Mouse (Mus musculus): ENCODE results near the gene Nup107.
A peak's percentile ranks its signal among the peaks of the same experiment; 100 is the strongest.

The Nup107 gene

DNA sequence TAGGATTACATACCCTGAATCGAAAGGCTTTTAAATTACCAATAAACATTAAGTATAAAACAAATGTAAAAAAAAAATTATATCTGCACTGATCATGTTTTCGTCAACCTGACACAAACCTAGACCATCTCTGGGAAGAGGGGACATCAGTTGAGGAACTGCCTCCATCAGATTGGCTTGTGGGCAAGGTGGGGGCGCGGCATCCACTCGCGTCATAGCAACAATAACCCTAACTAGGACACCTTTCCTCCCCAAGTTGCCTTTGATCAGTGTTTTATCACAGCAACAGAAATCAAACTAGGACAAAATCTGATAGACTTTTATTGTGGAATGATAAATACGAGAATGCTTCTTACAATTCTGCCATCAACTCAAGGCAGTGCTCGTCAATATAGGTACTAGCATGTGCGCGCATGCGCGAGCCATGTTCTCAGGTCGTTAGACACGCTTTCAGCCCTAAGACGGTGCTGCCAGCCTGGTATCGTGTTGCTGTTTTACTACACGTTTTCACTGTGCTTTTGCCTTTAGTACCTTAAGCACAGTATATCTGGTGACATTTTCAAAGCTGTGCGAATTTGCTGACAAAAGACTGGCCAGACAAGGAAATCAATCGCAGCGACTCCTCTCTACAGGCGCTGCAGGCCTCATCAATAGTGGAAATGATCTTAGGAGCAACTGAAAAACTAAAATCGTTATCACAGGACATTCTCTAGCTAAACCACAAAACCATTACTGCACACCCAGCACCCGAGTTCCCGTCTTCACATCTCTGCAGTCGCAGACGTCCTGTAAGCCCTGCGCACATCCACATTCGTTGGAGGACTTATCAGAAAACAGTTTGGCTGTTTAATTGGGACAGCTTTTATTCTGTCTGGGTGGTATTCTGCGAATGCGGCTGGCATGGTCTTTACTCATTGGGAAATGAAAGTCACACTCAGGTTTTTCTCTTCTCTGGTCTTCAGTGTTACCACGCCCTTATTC, 11.7 kb upstream of the Nup107 start:
- peak; percentile 57 for DNase-seq (ENCODE audit: low read depth, low spot score)

DNA sequence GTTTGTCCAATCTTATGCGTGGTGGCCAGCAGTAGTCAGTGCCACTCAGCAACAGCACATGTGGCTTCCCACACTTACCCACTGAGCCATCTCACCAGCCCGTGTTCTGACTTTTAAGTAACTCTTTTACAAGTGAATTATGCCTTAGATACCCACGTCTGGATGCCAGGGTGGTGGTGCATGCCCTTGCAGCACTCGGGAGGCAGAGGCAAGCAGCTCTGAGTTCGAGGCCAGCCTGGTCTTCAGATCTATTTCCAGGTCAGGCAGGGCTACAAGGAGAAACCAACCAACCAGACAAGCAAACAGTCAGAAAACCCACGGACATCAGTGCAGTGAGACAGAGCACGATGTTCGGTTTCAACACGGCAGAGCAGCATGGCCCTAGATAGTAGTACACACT, 9.4 kb upstream of the Nup107 start:
- DNase-seq (ENCODE audit: low read depth, low spot score), result no peak

DNA sequence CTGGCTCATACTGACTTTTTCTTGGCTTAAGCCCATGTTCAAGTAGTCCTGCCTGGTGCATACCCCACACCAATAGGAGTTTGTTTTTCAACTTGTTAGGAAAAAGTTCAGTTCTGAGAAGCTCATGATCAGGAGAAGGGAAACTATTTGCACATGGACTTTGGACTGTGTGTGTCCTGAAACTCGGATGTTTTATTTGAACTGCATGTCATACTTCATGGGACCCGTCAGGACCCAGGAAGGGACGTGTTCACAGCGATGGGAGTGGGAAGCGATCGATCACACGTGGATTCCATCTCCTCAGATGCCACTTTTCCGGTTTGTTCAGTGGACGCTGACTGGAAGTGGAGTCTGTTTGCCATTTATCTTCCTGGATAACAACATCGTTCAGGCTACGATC, 7.3 kb upstream of the Nup107 start:
- no peak for DNase-seq (ENCODE audit: low read depth, low spot score)

DNA sequence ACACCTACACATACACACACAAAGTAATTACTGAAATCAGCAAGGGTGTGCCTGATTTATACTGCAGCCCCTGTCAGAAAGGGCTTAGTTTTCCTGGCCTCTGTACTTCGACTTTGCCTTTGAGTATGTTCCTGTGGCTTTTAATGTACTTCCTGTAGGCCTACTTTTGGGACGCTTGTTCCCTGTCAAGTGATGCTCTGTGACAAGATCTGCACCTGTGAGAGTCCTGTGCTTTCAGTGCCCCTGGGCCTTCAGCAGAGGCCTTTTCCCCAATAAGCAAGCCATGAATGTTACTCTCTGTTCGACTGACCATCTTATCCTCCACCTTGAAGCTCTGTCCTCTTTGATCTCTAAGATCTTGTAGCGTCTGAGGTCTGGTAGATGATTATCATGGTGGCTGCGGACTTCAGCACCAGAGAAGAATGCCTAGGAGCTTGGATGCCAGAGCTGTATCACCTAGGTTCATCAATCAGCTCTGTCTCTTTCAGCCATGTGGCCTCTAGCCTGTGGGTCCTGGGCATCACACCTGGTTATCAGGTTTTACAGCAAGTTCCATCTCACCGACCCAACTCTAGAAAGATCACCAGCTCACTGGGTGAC, 6.0 kb upstream of the Nup107 start:
- no peak for DNase-seq (ENCODE audit: low read depth, low spot score)

DNA sequence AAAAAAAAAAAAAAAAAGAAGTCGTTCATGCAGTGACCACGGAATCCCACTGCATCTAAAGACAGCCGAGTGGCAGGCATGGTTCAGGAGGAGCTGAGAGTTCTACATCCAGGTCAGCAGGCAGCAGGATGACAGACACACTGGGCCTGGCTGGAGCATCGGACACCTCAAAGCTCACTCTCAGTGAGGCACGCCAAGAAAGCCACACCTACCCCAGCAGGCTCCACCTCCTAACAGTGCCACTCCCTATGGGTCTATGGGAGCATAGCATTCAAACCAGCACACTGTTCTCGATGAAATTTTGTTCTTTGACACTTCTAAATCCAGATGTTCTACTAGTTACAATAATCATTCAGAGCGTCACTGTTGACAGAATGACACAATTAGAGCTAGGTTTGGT, 5.2 kb upstream of the Nup107 start:
- DNase-seq (ENCODE audit: low read depth, low spot score), result no peak

DNA sequence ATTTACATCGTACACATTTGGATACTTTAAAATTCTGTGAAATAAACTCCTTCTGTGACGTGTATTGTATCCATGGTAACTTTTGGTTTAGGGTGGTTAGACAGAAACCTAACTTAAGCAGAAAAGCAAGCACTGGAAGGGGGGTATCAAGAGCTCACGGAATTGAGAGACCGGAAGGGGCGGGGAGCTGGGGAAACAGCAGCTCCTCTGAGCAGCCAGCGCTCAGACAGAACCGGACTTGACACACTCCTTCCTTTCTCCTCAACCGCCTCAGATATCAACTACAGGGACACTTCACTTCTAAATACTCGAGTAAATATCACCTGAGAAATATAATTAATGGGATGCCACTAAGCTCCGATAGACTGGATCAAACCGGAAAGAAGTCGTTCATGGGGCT, 4.6 kb upstream of the Nup107 start:
- DNase-seq (ENCODE audit: low read depth, low spot score), result no peak

DNA sequence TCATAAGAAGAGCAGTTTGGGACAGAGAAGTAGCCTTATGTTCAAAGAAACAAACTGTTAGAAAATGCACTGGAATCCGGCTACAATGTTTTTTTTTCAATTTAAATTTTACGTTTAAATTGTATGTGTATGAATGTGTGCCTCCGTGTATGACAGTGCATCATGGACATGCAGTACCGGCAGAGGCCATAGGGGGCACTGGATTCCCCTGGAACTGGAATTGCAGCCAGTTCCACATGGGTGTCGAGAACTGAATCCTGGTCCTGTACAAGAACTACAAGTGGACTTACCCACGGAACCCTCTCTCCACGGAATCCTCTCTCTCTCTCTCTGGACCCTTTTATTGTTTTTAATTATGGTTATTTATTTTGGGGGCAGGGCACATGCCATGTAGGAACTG, 3.7 kb upstream of the Nup107 start:
- DNase-seq (ENCODE audit: low read depth, low spot score), result peak; percentile 63

DNA sequence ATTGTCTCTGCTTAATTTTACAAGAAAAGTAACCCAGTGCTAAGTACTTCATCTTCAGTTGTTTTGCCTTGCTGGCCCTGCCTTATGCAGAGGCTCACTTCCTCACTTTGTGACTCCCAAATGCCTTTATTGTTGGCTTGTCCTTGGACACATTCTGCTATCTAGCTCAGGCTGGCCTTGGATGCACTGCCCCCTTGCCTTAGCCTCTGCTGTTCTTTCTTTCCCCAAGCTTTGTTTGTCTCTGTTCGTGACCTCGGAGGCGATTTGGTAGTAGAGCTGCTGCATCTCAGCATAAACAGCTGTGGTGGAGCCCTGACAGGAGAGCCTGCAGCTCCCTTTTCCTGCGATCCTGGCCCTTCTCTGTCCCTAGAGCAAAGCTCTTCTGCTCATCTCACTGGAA, 2.7 kb upstream of the Nup107 start:
- DNase-seq (ENCODE audit: low read depth, low spot score), result no peak

DNA sequence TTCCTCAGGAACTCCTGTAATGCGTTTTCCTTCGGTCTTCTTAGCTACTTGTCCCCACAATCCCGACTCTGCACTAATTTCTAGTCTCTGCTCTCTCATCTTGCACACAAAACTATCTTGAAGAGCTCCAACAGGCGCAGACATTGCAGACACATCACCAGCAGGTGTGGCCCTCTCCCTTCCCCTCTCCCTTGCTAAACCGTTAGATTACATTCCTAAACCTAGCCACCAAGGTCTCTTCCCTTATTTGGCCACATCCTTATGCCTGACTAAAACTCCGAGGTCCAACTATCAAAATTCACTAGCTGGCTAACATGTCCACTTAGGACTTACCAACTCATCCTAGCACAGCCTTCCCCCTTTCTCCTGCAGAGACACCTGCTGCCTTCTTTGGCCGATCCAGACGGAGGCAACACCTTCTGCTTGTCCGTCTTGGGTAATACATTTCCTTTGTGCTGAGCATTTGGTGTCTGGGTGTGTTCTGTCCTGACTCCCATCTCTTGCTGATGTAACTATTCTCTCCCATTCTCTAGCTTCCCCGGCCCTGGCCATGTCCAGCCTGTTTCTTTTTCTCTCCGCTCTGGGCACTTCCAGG, 1.0 kb upstream of the Nup107 start:
- DNase-seq (ENCODE audit: low read depth, low spot score), result no peak

DNA sequence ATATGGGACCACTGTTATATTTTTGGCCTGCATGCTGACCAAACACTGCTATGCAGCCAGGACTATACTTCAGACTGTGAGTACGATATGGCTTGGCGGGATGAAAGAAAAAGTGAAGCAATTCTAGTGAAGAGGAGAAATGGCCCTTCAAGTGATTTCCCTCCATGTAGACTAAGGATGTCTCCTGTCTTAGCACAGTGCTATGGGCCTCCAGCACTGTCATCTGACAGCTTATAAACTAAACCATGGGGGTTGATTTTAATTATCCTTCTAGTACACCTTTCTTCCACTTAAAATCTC, 1.4 kb downstream of the Nup107 start:
- DNase-seq (ENCODE audit: low read depth, low spot score), result no peak

DNA sequence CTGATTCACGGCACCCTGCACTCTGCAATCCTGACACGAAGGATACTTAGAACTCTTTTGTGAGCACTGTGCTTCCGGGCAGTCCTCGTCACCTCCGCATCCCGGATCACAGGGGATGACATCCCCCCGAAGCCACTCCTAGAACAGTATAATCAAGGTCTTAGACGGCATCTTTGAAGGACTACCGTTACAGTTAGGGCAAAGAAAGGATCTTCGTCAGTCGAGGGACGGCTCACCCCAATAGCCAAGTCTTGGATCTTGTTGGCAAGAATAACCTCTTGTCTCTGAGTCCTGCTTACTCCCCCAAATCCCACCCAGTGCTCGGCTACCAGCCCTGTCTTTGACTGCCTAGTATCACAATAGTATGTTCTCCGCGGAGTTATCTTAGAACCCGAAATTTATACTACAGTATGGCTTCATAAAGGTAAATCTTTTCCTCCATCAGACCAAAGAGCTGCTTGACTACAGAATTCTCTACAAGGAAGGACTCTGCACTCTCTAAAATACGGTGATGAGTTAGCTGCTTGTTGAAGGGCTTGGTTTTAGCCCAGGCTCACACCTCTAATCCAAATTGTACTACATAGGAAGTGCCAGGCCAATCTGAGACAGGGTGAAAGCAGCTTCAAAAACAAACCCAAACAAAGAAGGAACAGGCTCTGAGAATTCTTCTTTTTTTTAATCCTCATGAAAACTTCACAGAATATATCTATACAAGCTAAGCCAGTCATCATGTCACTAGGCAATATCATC, 1.9 kb downstream of the Nup107 start:
- DNase-seq (ENCODE audit: low read depth, low spot score), result no peak

DNA sequence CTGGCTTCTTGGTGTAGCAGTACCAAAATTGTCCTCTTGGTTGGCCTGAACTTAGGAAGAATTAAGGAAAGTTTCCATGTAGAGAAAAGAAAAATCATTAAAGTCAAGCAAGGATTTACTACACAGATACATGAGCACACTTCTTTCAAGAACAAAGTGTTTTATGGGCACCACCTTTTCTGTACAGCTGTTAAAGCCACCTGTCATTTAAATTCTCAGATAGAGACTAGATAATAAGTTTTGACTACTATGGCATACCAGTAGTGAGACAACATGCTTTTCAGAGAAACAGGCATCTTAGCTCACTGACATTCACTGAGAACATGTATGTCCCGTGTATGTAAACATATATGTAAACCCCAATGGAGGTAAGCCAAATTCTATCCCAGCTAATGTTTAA, 2.5 kb downstream of the Nup107 start:
- DNase-seq (ENCODE audit: low read depth, low spot score), result no peak

DNA sequence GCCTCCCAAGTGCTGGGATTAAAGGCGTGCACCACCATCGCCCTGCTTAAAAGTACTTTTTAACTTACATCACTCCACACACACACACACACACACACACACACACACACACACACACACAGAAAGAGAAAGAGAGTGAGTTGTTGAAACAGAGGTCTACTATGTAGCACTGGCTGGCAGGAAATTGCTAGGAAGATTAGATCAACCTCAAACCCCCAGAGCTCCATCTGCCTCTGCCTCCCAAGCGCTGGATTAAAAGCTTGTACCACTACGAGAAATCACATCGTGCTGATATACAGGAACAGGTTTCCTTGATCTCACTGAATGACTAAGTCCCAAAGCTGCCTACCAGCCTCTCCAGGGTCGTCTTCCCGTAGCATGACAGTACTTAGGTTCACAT, 7.9 kb downstream of the Nup107 start:
- DNase-seq (ENCODE audit: low read depth, low spot score), result peak; percentile 70

DNA sequence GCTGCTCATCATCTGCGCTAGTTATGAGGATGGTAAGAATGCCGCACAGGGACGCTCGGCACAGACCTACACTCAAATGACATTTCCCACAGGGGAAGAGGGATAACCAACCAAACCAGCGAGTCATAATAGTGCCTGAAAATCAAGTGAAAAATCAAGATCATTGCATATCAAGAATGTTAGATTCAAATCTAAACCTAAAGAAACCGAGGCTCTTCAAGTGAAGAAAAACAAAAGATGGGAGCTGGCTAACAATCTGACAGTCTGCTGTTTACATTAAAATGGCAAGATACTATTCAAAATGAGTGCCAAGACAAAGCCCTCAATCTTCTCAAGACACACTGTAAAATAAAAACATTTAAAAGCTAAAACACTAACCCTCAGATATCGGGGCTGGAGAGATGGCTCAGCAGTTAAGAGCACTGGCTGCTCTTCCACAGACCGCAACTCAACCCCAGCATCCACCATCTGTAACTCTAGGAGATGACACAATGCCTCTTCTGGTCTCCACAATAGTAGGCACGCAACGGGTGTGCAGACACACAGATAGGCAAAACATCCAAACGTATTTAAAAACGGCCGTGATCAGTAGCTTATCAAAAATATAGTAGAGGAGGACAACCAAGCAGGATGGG, 8.6 kb downstream of the Nup107 start:
- no peak for DNase-seq (ENCODE audit: low read depth, low spot score)

DNA sequence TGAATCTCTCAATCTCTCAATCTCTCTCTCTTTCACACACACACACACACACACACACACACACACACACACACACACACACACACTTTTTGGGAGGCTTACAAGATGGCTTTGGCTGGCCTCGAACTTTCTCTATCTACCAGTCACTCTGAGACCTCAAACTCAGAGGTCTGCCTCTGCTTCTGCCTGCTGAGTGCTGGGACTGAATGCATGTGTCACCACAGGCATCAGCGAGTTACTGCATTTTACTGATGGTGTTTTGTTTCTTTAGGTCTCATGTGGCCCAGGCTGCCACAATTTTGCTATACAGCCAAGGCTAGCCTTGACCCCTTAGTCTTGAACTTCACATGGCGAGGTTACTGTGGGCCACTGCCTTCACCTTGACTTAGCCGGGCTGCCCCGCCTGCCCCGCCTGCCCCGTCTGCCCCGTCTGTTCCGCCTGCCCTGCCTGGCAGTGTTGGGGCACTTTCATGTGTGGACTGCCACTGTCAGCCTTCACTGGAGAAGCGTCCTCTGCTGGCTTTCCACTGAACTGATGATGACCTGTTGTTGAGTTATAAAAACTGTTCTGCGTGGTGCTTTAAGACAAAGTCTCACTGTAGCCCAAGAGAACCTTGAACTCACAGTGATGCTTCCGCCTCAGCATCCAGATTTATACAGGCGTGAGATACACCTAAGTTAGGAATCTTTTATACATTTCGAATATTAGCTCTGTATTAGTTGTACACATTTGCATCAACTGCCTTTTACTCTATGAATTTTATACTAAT, 9.8 kb downstream of the Nup107 start:
- no peak for DNase-seq (ENCODE audit: low read depth, low spot score)

DNA sequence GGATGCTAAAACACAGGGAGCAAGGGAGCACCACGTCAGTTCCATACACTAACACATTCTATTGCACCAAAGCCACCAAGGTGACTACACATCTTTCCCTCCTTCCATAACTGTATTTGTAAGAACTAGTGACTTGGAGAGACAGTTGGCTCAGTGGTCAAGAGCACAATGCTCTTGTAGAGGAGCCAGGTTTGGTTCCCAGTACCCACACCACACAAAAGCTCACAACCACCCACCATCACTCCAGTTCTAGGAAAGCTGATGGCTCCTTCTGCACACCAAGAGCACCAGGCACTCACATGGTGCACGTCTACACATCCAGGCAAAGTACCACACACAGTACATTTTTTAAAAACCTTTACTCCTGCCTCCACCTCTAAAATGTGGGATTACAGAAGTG, 10.4 kb downstream of the Nup107 start:
- no peak for DNase-seq (ENCODE audit: low read depth, low spot score)

DNA sequence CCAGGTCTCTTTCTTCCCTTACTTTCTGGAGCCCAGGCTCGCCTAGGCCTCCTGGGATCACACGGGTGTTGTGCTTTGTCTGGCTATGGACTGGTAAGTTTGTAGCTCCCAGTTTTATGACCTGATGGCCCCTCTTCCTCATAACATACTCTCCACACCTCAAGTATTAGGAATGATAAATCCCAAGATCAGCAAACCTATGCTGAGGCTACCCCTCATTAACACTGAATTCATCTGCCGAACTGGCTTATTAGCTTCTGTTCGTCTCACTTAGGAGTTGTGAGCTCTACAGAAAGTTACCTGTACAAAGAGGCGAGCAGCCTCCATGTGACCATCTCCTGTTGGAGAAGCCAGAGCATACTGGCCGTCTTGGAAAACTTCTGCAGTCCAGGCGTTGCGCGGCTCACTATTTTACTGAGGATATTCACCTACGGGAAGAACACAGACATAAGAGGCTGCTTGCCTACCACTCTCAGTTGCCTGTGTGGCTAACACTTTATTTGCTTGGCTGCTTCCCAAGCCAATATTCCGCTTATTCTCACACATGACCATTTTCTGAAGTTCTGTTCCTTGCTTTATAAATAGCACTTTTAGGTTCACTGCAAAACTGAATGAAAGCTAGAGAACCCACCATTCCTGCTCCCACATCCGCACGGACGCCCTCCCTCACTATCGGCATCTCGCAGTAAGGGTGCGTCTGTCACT, 11.3 kb downstream of the Nup107 start:
- DNase-seq (ENCODE audit: low read depth, low spot score), result no peak

DNA sequence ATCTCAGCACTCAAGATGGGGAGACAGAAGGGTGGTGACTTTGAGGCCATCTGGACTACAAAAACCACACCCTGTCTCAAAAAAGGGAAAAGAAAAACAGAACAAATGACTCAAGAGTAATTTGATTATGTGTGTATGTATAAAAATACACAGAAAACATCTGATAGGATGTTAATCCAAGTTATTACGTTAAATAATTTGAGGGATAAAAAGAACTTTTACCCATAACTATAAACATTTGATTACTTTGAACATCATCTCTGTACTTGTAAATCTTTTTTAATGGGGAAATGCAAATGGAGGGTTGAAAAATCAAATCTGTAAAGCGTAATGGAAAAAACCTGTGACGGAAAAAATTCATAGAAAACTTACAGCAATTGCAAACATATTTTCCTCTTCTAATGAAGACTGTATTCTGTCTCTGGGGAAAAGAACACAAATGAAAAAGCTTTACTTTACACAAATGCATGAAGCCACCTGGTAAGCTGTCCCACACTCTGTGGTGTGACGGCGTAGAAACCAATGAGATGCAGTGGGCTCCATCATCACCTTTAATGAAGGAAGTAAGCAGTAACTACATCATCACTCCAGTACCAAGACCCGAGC, 12.1 kb downstream of the Nup107 start:
- no peak for DNase-seq (ENCODE audit: low read depth, low spot score)

DNA sequence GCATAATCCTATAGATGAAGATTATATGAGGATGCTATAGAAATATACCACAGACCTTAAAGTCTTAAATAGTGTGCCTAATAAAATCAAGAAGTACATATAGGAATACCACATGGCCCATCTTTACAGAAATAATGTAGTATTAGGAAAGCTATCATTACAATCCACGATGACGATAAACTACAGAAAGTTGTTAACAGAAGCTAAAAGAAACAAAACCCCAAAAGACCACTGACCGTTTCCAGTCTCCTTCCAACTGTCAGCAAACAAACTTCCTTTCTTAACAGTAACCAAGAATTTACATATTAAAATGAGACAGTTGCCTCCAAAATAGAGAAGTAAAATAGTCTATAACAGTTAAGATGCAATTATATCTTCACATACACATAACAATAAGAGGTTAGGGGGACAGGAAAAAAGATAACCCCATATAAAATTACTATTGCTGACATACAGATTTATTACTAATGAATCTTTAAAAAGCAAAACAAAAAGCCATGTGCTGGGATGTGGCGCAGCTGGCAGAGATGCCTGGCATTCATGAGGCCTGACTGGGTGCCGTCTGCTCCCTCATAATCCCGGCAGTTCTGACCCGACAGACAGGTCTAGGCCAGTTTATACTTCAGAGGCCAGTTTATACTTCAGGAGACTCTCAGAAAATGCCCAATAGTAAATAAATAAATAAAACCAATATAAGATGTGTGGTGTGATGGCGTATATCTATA, 12.8 kb downstream of the Nup107 start:
- DNase-seq (ENCODE audit: low read depth, low spot score), result no peak

Measured in CD4-positive, CD25-positive, alpha-beta regulatory T cell, adult 2 months (primary cell).